Mouse (Mus musculus) common myeloid progenitor, adult 5-6 weeks (primary cell): ENCODE measurements around the gene Ints6l. TPM values are rescaled to one million over a fixed set of nuclear protein-coding genes. Genes with fewer than 3 reads are reported as not detected.

Experiments
- ATAC-seq: replicated peaks from 2 replicates; pipeline ENCODE4 v1.8.0; 2016; ENCODE audit warnings: low read depth, mild to moderate bottlenecking, moderate TSS enrichment, inconsistent platforms; ENCODE audit not compliant: poor library complexity, severe bottlenecking
- total RNA-seq: library from RNA; stranded (forward); fragments of 200-1000, 187-1606 nt; gene quantifications from 2 replicates; pipeline ENCODE4 v1.2.3, GENCODE M21; 2017

Ints6l gene
- total RNA-seq = 71.6 and 77.2 TPM in 2 replicates

DNA sequence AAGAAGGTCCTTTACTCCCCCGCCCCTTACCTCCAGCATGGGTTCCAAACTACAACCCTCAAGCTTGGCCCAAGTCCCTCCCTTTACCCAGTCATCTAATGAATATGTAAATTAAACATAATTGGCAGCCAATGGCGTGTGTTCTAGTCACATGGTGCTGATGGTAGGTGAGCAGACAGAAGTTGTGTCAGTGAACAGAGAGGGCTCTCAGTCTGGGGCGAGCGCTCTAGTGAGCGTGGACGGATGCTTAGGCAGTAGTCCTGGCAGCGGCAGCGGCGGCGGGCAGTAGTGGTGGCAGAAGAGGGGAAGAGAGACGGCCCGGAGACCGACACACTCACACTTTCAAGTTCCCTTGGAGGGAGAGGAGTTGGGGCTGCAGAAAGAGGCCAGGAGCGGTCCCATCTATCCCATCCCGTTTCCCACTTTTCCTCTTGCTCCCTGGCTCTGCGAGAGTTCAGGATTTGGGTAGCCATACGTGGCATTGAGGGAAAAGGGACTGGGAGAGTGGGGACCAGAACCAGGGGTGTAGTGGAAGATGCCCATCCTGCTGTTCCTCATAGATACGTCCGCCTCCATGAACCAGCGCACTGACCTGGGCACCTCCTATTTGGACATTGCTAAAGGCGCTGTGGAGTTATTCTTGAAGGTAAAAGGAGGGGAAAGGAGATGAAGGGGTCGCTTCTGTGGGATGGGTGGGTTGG, at the start of gene Ints6l:
Ints6l (plus strand) TSS at position 187 of the 701 bp plus-strand sequence.
- peak; percentile 74 for ATAC-seq

DNA sequence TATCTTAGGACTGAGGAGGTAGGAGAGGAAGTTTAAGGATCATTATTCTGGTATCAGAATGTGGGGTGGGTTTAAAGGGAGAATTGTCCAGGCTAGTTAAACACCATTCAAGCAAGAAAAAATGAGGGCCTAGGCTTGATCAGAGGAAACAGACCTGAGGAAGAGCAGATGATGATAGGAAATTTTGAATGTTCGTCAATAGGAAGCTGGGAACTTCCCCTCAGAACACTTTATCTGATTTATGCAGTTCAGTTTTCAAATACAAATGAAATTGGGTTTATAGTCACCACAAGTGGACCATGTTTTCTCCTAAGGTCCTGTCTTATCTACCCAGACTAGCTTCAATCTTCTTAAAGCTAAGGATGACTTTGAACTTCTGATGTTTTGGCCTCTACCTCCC, 49.2 kb upstream of the Ints6l start:
- ATAC-seq = peak; percentile 39; the same call in 1 of the 2 replicates

DNA sequence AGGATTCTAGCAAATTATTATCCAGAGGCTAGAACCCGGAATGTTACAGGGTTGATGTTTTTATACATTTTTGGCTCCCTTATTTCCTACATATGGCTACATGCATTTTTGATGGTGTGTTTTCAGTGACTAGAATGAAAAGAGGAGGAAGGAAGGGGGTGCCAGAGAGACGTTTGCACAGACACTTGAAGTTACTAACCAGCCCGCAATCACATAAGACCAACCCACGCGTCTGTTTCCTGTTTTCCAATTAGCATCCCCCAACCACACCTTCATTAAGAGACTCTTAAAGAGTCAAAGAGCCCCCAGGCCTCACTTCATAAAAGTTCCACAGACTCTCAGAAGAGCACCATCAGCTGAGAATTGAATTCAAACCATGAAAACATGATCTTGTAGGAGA, 48.5 kb upstream of the Ints6l start:
- peak; percentile 45 for ATAC-seq

DNA sequence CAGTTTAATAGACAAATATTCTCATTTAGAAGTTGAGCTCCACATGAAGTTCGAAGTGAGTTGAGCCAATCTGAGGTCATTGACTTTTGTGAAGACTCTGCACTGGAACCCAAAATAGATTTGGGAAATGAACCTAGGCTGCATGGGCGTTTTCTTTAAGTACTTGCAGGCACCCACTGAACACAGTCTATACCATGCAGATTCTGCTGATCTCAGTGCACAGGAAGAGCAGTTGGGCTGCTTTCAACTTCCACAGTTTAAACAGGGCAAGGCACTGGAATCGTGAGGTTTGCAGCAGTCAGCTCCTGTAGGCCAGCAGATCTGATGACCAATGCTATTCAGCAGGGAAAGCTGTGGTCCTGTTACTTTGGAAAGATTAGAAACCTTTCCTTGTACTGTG, 38.4 kb upstream of the Ints6l start:
- 0 out of 2 replicates have a peak, but pooled peaks have one; percentile 50 for ATAC-seq

DNA sequence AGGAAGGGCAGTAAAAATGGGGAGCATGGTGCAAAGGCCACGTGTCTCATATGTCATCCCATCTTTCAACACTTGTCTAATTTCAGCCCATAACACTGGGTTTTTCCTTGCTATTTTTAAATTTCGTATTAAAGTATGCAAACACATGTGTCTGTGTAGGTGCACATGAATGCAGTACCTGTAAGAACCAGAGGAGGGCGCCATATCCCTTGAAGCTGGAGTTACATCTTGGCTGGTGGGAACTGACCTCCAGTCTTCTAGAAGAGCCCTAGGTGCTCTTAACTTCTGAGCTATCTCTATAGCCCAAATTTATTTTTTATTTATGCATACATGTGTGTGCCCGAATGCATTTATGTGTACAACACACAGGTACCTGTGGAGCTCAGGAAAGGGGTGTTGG, 37.1 kb upstream of the Ints6l start:
- ATAC-seq = 0 out of 2 replicates have a peak, but pooled peaks have one; percentile 25

DNA sequence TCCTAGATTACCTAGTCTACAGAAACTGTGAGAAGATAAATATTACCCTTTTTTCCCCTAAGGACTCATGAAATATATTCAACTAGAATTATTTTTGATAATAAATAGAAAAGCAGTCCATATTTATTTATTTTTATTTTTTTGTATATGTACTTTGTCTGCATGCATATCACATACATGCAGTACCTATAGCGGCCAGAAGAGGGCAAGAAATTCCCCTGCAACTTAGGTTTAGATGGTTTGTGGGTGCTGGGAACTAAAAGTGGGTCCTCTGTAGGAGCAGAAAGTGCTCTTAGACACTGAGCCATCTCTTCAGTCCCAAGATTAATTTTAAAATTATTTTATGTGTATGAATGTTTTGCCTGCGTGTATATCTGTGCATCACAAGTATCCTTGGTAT, 24.1 kb upstream of the Ints6l start:
- no peak for ATAC-seq

DNA sequence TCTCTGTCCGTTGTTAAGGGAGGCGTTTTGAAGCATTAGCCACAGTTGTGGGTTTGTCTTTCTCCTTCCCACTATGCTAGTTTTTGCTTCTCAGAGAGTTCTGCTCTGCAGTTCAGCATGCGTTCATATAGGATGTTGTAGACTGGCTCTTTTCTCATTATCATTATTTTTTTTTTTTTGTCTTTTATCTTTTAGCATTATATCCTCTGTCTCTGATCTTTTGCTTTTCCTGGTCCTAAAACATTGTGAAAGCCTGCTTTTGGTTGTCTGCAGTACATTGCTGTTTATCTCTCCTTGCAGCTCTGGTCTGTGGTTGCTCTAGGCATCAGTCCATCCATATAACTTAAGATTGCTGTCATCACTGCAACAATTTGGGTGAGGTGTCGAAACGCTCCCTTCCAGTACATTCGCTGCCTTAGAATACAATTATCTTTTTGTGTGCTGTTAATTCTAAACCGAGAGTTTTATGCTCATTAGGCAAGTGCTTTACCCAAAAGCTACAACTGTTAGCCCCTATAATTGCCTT, 18.8 kb upstream of the Ints6l start:
- peak; percentile 82 for ATAC-seq

DNA sequence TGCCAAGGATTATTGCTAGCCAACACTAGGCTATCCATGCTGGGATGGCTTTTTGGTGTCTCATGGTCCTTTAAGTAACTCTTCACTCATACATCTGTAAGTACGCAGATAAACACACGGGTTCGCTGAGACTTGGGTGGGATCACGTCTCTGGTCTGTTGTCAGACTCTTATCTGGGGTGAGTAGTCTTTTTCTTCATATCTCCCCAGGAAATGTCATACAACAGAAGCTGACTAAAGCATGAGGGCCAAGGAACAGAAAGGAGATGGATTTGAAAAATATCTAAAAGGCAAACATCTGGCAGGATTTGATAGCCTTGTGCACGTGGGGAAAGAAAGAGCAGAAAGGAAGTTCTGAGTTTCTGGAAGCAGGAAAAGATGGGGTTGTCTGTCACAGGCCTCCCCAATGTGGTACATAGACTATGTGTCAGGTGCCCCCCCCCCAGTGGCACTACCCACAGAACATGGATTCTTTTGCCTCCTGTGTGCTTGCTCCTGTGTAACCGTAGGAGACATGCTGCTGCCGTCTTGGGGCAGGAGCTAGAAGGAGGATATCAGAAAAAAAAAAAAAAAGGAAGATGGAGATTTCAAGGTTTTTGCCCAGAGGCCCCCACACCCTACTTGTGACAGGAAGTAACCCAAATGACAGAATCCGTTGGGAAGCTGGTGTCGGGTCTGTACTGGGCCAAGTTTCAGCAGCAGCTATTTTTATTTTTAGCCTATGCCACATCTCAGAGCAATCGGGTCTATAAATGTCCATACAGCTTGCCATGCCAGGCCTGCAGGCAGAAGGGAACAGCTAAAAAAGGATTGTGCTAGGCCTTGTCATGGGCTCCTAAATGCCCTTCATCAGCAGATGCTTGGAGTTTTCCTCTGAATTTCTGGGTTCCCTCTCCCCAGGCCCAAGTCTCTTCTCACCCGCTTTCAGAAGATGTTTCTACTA, 7.9 kb upstream of the Ints6l start:
- peak; percentile 89 for ATAC-seq

DNA sequence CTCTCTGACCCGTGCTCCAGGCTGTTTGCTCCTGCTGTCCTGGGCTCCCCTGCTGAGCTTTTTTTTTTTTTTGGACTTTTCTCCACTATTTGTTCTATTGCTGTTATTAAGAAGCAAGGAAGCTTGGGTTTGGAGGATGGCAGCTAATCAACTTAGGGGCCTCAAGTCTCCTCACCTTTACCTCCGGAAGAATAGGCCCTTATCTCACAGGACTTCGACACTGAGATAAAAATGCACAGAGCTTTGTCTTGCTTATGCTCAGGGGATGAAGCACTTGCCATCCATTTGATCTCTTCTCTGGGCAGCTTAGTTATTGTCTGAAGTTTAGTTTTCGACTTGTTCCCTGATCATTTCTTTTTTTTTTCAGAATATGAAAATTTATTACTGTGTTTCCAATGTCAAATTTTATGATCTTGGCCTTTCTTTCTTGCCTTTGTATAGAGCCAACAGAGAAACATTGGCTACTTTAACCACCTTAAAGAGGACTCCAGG, 7.1 kb upstream of the Ints6l start, which contains the start of gene Gm2174:
Gm2174 (plus strand) TSS at position 442 of the 492 bp plus-strand sequence.
- no peak for ATAC-seq

DNA sequence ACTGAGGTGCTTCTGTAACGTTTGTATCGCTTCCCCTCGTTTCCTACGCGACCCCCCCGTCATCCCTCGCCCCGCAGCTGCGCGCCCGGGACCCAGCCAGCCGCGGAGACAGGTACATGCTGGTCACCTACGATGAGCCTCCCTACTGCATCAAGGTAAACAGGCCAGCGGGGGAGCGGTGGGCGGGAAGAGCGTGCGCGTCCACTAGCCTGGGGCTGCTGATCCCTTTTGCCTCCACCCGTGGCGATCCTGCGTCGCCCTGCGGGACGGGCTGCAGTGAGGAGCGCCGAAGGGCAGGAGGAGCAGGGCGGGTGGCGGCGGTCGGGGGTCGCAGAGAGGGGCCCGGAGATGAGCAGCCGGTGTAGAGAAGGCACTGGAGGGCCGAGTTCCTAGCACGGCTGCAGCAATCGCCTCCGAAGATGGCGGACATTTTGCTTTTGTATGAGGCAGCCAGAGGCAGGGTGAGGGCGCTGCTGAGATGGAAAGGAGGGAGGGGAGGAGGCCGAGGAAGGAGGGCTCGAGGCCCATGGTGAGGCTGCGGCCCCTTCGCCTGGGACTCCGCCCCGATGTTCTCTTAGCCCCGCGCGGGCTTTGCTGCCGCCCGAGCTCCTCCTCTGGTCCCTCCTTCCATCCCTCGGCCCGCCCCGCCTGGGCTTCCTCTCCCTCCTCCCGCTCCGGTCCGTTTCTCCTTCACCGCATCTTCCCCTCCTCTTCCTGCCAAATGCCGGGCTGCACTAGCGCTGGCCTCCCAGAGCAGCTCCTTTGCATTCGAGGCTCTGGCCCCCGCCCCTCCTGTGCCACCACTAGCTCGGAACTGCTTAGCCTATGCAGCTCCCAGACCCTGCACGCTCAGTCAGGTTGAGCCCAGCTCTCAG, 952 bp downstream of the Ints6l start:
- peak; percentile 85 for ATAC-seq

DNA sequence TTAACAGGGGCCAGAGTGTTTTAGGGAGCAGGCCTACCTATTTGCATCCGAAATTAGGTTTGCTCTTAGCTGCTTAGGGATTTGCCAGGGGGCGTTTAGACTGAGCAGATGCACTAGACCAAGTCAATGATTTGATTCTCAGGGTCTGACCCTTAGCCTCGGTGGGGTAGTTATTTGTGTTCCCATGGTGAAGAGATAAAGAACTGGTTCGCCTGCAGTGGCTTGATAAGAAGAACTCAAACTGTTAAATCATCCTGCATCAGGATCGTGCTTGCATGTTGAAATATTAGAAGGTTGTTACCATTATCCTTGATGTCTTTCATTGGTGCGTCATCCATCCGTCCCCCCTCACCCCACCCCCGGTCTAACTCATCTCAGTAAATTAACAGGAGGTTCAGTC, 1.7 kb downstream of the Ints6l start:
- peak; percentile 26 for ATAC-seq

DNA sequence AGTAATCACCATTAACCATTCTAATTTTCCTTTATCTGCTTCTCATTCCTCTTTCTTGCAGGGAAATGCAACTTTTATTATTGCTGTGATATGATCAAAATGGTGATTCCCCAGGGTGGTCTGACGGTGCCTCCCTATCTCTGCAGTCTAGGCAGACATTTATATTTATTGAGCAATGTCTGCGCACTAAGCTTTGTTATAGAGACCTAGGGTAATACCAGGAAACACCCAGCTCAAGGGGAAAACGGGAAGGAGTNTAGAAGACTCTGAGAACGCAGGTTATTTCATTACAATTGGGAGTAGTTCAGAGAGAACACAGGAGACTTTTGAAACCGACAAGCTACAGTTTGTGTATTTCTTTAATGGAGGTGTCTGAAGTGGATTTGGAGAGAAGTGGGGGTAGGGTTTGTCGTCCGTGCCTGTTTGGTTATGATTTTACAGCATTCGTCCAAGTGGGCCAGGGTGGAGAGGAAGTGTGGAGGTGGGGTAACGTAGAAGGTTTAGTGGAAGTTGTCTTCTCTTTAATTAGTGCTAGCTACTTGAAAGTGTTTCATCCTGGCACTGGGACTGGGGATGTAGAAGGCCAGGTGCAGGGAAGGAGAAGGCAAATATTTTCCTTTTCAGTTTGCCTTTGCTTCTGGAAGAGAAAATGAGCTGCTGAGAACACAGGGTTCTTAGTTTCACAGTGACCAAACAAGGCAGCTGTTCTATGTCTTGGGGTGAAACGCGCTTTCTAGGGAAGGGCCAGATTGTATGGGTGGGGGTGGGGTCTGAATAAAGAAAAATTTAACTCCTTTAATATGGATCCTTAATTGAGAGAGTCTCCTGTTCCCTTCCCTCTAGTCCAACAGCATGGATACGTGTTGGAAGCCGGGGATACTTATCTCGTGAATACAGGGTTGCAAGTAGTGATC, 7.6 kb downstream of the Ints6l start:
- ATAC-seq = peak; percentile 78

DNA sequence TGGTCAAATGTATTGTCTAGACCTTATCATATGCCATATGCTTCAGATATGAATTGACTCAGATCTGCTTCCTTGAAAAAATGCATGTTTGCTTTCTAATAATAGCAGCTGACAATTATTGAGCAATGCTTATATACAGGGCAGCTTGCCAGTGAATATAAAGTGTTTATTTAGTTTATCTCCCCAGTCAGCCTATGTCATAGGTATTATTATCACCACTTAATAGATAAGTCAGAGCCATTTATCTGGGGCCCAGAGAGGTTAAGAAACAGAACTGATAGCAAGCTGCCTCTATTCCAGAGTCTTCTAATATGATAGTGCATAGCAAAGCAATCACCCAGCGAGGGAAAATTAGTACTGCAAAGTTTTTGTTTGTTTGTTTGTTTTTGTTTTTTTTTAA, 10.2 kb downstream of the Ints6l start:
- no peak for ATAC-seq

DNA sequence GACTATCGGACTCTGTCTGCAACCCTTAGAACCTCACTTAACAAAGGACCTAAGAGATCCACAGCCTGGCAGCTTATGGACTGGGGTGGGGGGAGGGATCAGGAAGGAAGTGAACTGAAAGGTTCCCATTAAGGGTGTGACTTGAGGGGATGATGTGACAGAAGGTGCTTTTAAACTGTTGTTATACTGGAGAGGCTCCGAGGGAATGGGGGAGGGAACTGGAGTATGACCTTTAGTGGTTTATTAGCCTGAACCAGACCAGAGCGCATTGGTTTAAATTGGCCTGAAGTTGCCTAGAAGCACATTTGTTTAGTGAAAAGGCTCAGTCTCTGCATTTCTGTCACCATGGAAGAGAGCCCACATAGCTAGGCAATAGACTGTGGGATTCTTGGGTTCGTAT, 13.0 kb downstream of the Ints6l start:
- no peak for ATAC-seq

DNA sequence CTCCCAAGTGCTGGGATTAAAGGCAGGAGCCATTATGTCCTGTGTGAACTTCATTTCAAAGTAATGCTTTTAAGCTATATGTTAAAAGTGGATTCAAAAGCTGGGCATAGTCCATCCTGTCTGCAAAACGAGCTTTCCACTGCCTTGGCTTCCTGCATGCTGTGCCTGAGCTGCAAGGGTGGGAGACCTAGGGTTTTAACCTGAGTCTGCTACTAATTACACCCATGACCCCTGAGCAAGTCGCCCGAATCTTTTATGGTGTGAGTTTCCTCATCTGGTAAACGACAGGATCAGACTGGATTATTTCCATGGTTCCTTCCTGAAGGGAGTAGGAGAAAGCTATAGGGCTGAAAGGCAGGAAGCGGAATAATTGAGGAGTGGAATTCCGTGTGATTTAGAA, 13.8 kb downstream of the Ints6l start:
- no peak for ATAC-seq

DNA sequence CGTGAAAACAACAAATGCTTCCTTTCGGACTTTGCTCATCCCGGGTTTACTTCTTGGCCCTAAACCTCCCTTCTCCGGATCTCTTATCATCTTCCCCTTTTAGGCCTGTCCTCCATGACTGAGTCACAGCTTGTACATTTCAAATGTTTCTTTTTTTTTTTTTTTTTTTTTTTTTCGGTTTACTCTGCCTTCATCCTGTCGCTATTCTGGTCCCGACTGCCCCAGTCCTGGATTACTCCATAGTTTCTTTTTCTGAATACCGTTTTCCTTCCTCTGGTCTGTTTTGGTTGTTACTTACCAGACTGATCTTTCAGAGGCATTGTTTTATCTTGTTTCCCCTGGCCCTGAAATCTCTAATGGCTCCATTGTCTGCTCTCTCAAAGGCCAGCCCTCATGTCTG, 19.4 kb downstream of the Ints6l start:
- peak; percentile 39 for ATAC-seq

DNA sequence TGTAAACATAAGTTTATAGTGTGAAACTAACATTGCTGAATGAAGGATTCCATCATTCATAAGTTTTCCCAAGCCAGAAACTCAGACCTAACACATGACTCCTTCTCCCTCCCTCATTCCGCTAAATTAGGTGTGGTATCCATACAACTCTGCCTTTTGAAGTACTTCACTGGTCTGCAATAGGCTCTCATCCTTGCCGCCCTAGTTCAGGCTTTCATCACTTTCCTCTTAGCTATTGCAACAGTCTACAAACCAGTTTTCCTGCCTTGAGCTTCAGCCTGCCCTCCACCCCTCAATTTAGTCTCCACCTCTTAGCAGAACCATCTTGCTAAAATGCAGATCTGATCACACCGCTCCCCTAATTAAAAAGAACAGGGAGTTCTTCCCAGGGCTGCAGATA, 22.9 kb downstream of the Ints6l start:
- ATAC-seq = no peak; the same call in 1 of the 2 replicates

DNA sequence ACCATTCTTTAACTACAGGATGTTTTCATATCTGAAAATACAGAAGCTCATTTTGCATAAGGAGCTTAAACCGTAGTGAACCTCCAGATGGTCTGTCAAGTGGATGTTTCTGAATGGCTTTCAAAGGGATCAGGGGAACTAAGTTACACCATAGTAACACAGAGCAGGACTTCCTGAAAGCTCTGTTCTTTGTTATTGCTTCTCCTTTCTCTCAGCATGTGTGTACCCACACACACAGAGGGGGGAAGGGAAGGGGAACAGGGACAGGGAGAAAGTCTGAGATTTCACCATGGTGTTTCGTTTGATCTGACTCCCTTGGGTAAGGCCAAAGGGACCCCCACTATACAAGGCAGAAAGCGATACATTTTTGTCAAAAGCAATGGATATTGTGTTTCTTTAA, 27.2 kb downstream of the Ints6l start:
- ATAC-seq = peak; percentile 99

DNA sequence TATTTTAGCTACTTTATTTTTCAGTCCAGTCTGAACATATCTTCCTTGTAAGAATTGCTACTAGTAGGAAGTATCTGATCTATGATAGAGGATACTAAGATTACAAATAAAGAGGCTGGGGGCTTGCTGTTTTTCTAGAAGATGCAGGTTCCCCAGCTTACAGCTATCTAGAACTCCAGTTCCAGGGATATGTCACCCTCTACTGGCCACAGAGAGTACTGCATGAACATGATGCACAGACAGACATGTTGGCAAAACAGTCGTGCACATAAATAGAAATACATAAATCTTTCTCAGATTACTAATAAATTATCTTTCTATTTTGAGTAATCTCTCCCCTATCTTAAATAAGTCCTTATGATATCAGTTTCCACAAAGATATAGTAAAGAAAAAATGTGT, 35.1 kb downstream of the Ints6l start:
- peak; percentile 73; the same call in 1 of the 2 replicates for ATAC-seq
